Mouse (Mus musculus) hindbrain, embryonic 14.5 days (tissue): ENCODE measurements around the gene Acot2. TPM values are rescaled to one million over a fixed set of nuclear protein-coding genes. Genes with fewer than 3 reads are reported as not detected.
"Not testable (repeated sequence)": the region's sequence is repeated elsewhere in the genome, so short reads cannot be mapped to it uniquely, and the experiment has no call there.

Source experiments
- ATAC-seq: fragments of 200-750 bp; cut with Nextera tagmentation; 2 replicates; pipeline ENCODE4 v1.8.0; 2017; ENCODE audit warnings: moderate number of reproducible peaks, mild to moderate bottlenecking, moderate TSS enrichment, moderate library complexity; ENCODE audit not compliant: low FRiP score
- DNase-seq: peaks from one replicate; pipeline ENCODE4 v3.0.0-alpha.2; 2015; ENCODE audit warnings: low spot score
- H3K27ac ChIP-seq: fragments of 300-500 bp; sonication (generic); 2 replicates; pipeline ENCODE4 v1.5.1; 2014; ENCODE audit warnings: mild to moderate bottlenecking, moderate library complexity
- H3K27me3 ChIP-seq: fragments of 300-500 bp; sonication (generic); 2 replicates; pipeline ENCODE4 v1.6.1; 2014; ENCODE audit warnings: mild to moderate bottlenecking, low read length, mixed read lengths; ENCODE audit not compliant: control insufficient read depth, insufficient read depth
- H3K36me3 ChIP-seq: fragments of 300-500 bp; sonication (generic); replicated peaks from 2 replicates; pipeline ENCODE4 v1.6.1; 2014; ENCODE audit not compliant: control insufficient read depth, insufficient read depth
- H3K4me1 ChIP-seq: fragments of 300-500 bp; sonication (generic); replicated peaks from 2 replicates; pipeline ENCODE4 v1.6.1; 2014; ENCODE audit warnings: antibody characterized with exemption, low read length, mixed read lengths; ENCODE audit not compliant: control insufficient read depth, insufficient read depth
- H3K4me2 ChIP-seq: fragments of 300-500 bp; sonication (generic); replicated peaks from 2 replicates; pipeline ENCODE4 v1.6.1; 2014; ENCODE audit warnings: mild to moderate bottlenecking, moderate library complexity
- H3K4me3 ChIP-seq: fragments of 300-500 bp; sonication (generic); replicated peaks from 2 replicates; pipeline ENCODE4 v1.5.1; 2014; ENCODE audit warnings: mild to moderate bottlenecking, low read length
- H3K9ac ChIP-seq: fragments of 300-500 bp; sonication (generic); 2 replicates; pipeline ENCODE4 v1.6.1; 2014
- H3K9me3 ChIP-seq: fragments of 300-500 bp; sonication (generic); 2 replicates; pipeline ENCODE4 v1.6.1; 2016; ENCODE audit warnings: low read length; ENCODE audit not compliant: control insufficient read depth
- WGBS: fragments of 180-500 bp; shearing (Covaris S2); extraction: QIAGEN DNeasy Blood & Tissue Kit; methylation state at CpG from one replicate; pipeline ENCODE4 v1.1.7; 2014; 5-methylcytosine and 5-hydroxymethylcytosine counted together
- polyA plus RNA-seq: library from polyadenylated mRNA; unstranded; fragments of >200 nt; fragmentation: Nextera tagmentation; extraction: Ambion mirVana; gene quantifications from 2 replicates; pipeline ENCODE4 v1.2.1, GENCODE M21; 2014

Gene Acot2
- polyA plus RNA-seq, 1 experiment from 2014 or later = 13.8 TPM

- not testable (repeated sequence) for H3K9me3 ChIP-seq, H3K36me3 ChIP-seq, H3K27me3 ChIP-seq
- Histone ChIP-seq H3K4me2 (peak within 1 kb of the TSS; percentile 51), H3K4me1 (peaks cover 22% of the 10 kb centered on the region), H3K9ac (peak within 1 kb of the TSS; percentile 55), H3K27ac (peak within 1 kb of the TSS; percentile 63), H3K4me3 (peak within 1 kb of the TSS; percentile 40)
- WGBS = under 1% methylated on average over 49 of the region's 70 CpGs
- DNase-seq (peak; percentile 69), ATAC-seq (peak; percentile 93)
Observed at GRCm38 (mm10) chr12:84009171-84009965, 21.7 kb downstream of the Acot2 start, which contains the start of gene Acot1. Acot1 (plus strand) TSS chr12:84009490.

GRCm38 (mm10) chr12:84010201-84010600 is 22.5 kb downstream of the Acot2 start:
- H3K27me3 ChIP-seq = 0 out of 2 replicates have a peak, but pooled peaks cover 5% of the 10 kb centered on the region
- WGBS = 59% methylated on average over 3 of the region's 3 CpGs
- ATAC-seq (no peak), DNase-seq (no peak)
- peak overlapping the region; percentile 55; the same call in 1 of the 2 replicates for H3K9ac ChIP-seq
- H3K4me2 ChIP-seq = peak overlapping the region; percentile 51
- peak overlapping the region; percentile 63 for H3K27ac ChIP-seq
- H3K9me3 ChIP-seq = no peaks in the 10 kb centered on the region
- H3K4me1 ChIP-seq = peaks cover 22% of the 10 kb centered on the region
- peak overlapping the region; percentile 40 for H3K4me3 ChIP-seq
- no peaks in the 10 kb centered on the region for H3K36me3 ChIP-seq

- 0 out of 2 replicates have a peak, but pooled peaks cover 5% of the 10 kb centered on the region for H3K27me3 ChIP-seq
- peak overlapping the region; percentile 71 for H3K27ac ChIP-seq
- no peaks in the 10 kb centered on the region for H3K36me3 ChIP-seq
- 19% methylated on average over 12 of the region's 12 CpGs for WGBS
- H3K4me2 ChIP-seq = peak overlapping the region; percentile 51
- peak; percentile 75 for ATAC-seq
- H3K9ac ChIP-seq = peak overlapping the region; percentile 55
- no peaks in the 10 kb centered on the region for H3K9me3 ChIP-seq
- peak; percentile 84 for DNase-seq
- H3K4me1 ChIP-seq = peaks cover 22% of the 10 kb centered on the region
- peak overlapping the region; percentile 40 for H3K4me3 ChIP-seq
Observed at GRCm38 (mm10) chr12:84011251-84012040, 23.8 kb downstream of the Acot2 start.

- Histone ChIP-seq H3K4me2 (peak overlapping the region; percentile 19; the same call in 1 of the 2 replicates), H3K9ac (no peak overlapping the region), H3K27me3 (0 out of 2 replicates have a peak, but pooled peaks cover 5% of the 10 kb centered on the region), H3K9me3 (no peaks in the 10 kb centered on the region), H3K4me1 (peaks cover 22% of the 10 kb centered on the region), H3K36me3 (no peaks in the 10 kb centered on the region; the same call in 1 of the 2 replicates), H3K27ac (no peak overlapping the region), H3K4me3 (no peak overlapping the region)
- DNase-seq = no peak
- no peak for ATAC-seq
- WGBS = 64% methylated on average over 6 of the region's 6 CpGs
Observed at GRCm38 (mm10) chr12:84013130-84013529, 25.5 kb downstream of the Acot2 start.

GRCm38 (mm10) chr12:84013701-84014100 is 26.0 kb downstream of the Acot2 start:
- H3K4me3 ChIP-seq = no peak overlapping the region
- H3K9me3 ChIP-seq = no peaks in the 10 kb centered on the region
- 91% methylated on average over 7 of the region's 7 CpGs for WGBS
- no peak overlapping the region for H3K4me2 ChIP-seq
- H3K4me1 ChIP-seq = peaks cover 20% of the 10 kb centered on the region
- DNase-seq (no peak), ATAC-seq (no peak)
- no peak overlapping the region for H3K27ac ChIP-seq
- no peak overlapping the region for H3K9ac ChIP-seq
- H3K36me3 ChIP-seq = no peaks in the 10 kb centered on the region; the same call in 1 of the 2 replicates
- 0 out of 2 replicates have a peak, but pooled peaks cover under 1% of the 10 kb centered on the region for H3K27me3 ChIP-seq

GRCm38 (mm10) chr12:84020528-84020927 is 32.9 kb downstream of the Acot2 start:
- H3K27ac ChIP-seq, H3K9me3 ChIP-seq, H3K4me2 ChIP-seq, H3K4me3 ChIP-seq, H3K27me3 ChIP-seq, H3K9ac ChIP-seq, H3K4me1 ChIP-seq, DNase-seq, H3K36me3 ChIP-seq, ATAC-seq: not testable (repeated sequence)
- WGBS = 55% methylated on average over 7 of the region's 7 CpGs

- not testable (repeated sequence) for H3K9me3 ChIP-seq, H3K9ac ChIP-seq, H3K4me1 ChIP-seq, H3K27ac ChIP-seq, H3K4me2 ChIP-seq, H3K4me3 ChIP-seq, H3K36me3 ChIP-seq, H3K27me3 ChIP-seq, ATAC-seq, DNase-seq
- WGBS = 97% methylated on average over 4 of the region's 4 CpGs
Observed at GRCm38 (mm10) chr12:84022266-84022665, 34.6 kb downstream of the Acot2 start.

- H3K4me3 ChIP-seq = no peak overlapping the region
- no peaks in the 10 kb centered on the region for H3K27me3 ChIP-seq
- ATAC-seq (no peak), DNase-seq (no peak)
- WGBS = 86% methylated on average over 9 of the region's 9 CpGs
- H3K4me1 ChIP-seq = no peaks in the 10 kb centered on the region
- H3K9me3 ChIP-seq = no peaks in the 10 kb centered on the region
- H3K9ac ChIP-seq = no peak overlapping the region
- H3K27ac ChIP-seq = no peak overlapping the region
- H3K36me3 ChIP-seq = no peaks in the 10 kb centered on the region
- H3K4me2 ChIP-seq = no peak overlapping the region
Observed at GRCm38 (mm10) chr12:84023052-84023745, 35.5 kb downstream of the Acot2 start.

GRCm38 (mm10) chr12:84025888-84026287 is 38.2 kb downstream of the Acot2 start:
- Histone ChIP-seq H3K4me1 (no peaks in the 10 kb centered on the region), H3K27ac (no peak overlapping the region), H3K4me2 (no peak overlapping the region), H3K27me3 (no peaks in the 10 kb centered on the region), H3K9ac (no peak overlapping the region), H3K9me3 (no peaks in the 10 kb centered on the region), H3K4me3 (no peak overlapping the region), H3K36me3 (no peaks in the 10 kb centered on the region)
- ATAC-seq (no peak), DNase-seq (no peak)
- WGBS = 89% methylated on average over 7 of the region's 7 CpGs
